Mouse (Mus musculus) CH12.LX (cell line): ENCODE data around the gene Jsrp1. TPM values are rescaled to one million over a fixed set of nuclear protein-coding genes. Genes with fewer than 3 reads are reported as not detected.
A peak's percentile ranks its signal among the peaks of the same experiment; 100 is the strongest.

Source experiments
- DNase-seq: peaks from one replicate; pipeline ENCODE4 v3.0.0-alpha.2; 2013; ENCODE audit errors: extremely low read depth
- H3K27ac ChIP-seq: 2 replicates; pipeline ENCODE4 v1.5.1; 2012; ENCODE audit warnings: low read depth, mild to moderate bottlenecking, control low read depth, moderate library complexity; ENCODE audit not compliant: insufficient read depth
- H3K27me3 ChIP-seq: replicated peaks from 2 replicates; pipeline ENCODE3; 2012; ENCODE audit warnings: inconsistent platforms
- H3K36me3 ChIP-seq, 2 experiments: replicated peaks in 1 of 2; 2 replicates each; pipeline versions ENCODE3 to v1.6.1; 2012; ENCODE audit warnings: inconsistent platforms in 1 of 2, low read length in 1 of 2, mild to moderate bottlenecking in 1 of 2, mixed read lengths in 1 of 2, moderate library complexity in 1 of 2; ENCODE audit not compliant: control insufficient read depth in 1 of 2, insufficient read depth in 1 of 2
- H3K4me1 ChIP-seq, 2 experiments: 2 replicates each; pipeline ENCODE4 v1.6.1; 2012; ENCODE audit warnings: inconsistent platforms in 1 of 2, moderate library complexity in 1 of 2; ENCODE audit not compliant: insufficient read depth in 2 of 2, control insufficient read depth in 1 of 2
- H3K4me2 ChIP-seq: 2 replicates; pipeline ENCODE4 v1.6.1; 2012; ENCODE audit warnings: low read depth, mild to moderate bottlenecking, control low read depth; ENCODE audit not compliant: poor library complexity, insufficient read depth, severe bottlenecking
- H3K4me3 ChIP-seq, 3 experiments: fragments of 150-350 bp in 1 of 3; sonication (generic) in 1 of 3; replicated peaks in 1 of 3; 2 replicates each; pipeline versions ENCODE3 to v1.5.1; 2011 to 2012; ENCODE audit warnings: low read depth in 2 of 3, low read length in 2 of 3, mild to moderate bottlenecking in 2 of 3, moderate library complexity in 2 of 3, control low read depth in 1 of 3, improper control_type of control experiment in 1 of 3, inconsistent platforms in 1 of 3, mixed read lengths in 1 of 3; ENCODE audit not compliant: poor library complexity in 1 of 3
- H3K79me2 ChIP-seq: replicated peaks from 2 replicates; pipeline ENCODE4 v1.6.1; 2012; ENCODE audit warnings: mild to moderate bottlenecking, moderate library complexity; ENCODE audit not compliant: control insufficient read depth, poor library complexity, insufficient read depth, severe bottlenecking; ENCODE audit errors: extremely low read depth
- H3K9ac ChIP-seq: 2 replicates; pipeline ENCODE4 v1.6.1; 2012; ENCODE audit warnings: low read depth, mild to moderate bottlenecking, control low read depth, moderate library complexity; ENCODE audit not compliant: insufficient read depth
- H3K9me3 ChIP-seq: replicated peaks from 2 replicates; pipeline ENCODE3; 2012; ENCODE audit warnings: low read length, inconsistent platforms, mixed read lengths
- BHLHE40 ChIP-seq: IDR thresholded peaks from 2 replicates; pipeline ENCODE4 v1.6.1; 2011; ENCODE audit warnings: mild to moderate bottlenecking, low read depth, low read length, improper control_type of control experiment
- CTCF ChIP-seq, 2 experiments: IDR thresholded peaks in 1 of 2; conservative IDR thresholded peaks in 1 of 2; 2 replicates each; pipeline ENCODE4 v1.5.1; 2011 to 2012; ENCODE audit warnings: low read depth in 2 of 2, low read length in 2 of 2, improper control_type of control experiment in 1 of 2, inconsistent platforms in 1 of 2, mild to moderate bottlenecking in 1 of 2, moderate library complexity in 1 of 2
- E2F4 ChIP-seq: IDR thresholded peaks from 2 replicates; pipeline ENCODE4 v1.6.1; 2011; ENCODE audit warnings: low read depth, low read length, improper control_type of control experiment; ENCODE audit not compliant: insufficient replicate concordance
- ELF1 ChIP-seq: IDR thresholded peaks from 2 replicates; pipeline ENCODE4 v1.6.1; 2014; ENCODE audit warnings: low read depth, mild to moderate bottlenecking, inconsistent platforms, low read length, improper control_type of control experiment
- ETS1 ChIP-seq: conservative IDR thresholded peaks from 2 replicates; pipeline ENCODE4 v1.6.1; 2012; ENCODE audit warnings: low read depth, mild to moderate bottlenecking, inconsistent platforms, low read length, improper control_type of control experiment, moderate library complexity
- HCFC1 ChIP-seq: IDR thresholded peaks from 2 replicates; pipeline ENCODE4 v1.6.1; 2012; ENCODE audit warnings: low read depth, mild to moderate bottlenecking, inconsistent platforms, low read length, improper control_type of control experiment
- JUND ChIP-seq: conservative IDR thresholded peaks from 2 replicates; pipeline ENCODE4 v1.6.1; 2011; ENCODE audit warnings: low read depth, low read length, improper control_type of control experiment
- KAT2A ChIP-seq: IDR thresholded peaks from 2 replicates; pipeline ENCODE4 v1.6.1; 2012; ENCODE audit warnings: low read length, improper control_type of control experiment, inconsistent platforms; ENCODE audit not compliant: insufficient replicate concordance
- MAX ChIP-seq: IDR thresholded peaks from 2 replicates; pipeline ENCODE4 v1.6.1; 2011; ENCODE audit warnings: low read length, improper control_type of control experiment
- MAZ ChIP-seq: IDR thresholded peaks from 2 replicates; pipeline ENCODE4 v1.6.1; 2012; ENCODE audit warnings: low read depth, mild to moderate bottlenecking, inconsistent platforms, low read length, improper control_type of control experiment, moderate library complexity
- MXI1 ChIP-seq: IDR thresholded peaks from 2 replicates; pipeline ENCODE4 v1.6.1; 2011; ENCODE audit warnings: mild to moderate bottlenecking, low read depth, low read length, improper control_type of control experiment
- MYC ChIP-seq: IDR thresholded peaks from 2 replicates; pipeline ENCODE4 v1.6.1; 2011; ENCODE audit warnings: low read depth, mild to moderate bottlenecking, improper control_type of control experiment, low read length
- NELFE ChIP-seq: IDR thresholded peaks from 2 replicates; pipeline ENCODE4 v1.6.1; 2011; ENCODE audit warnings: low read depth, low read length, improper control_type of control experiment
- POLR2A ChIP-seq: IDR thresholded peaks from 2 replicates; pipeline ENCODE4 v1.6.1; 2011; ENCODE audit warnings: low read depth, mild to moderate bottlenecking, improper control_type of control experiment, low read length
- POLR2AphosphoS2 ChIP-seq: IDR thresholded peaks from 2 replicates; pipeline ENCODE4 v1.6.1; 2011; ENCODE audit warnings: low read depth, low read length, improper control_type of control experiment
- dilution Hi-C: fragments of 300-500 bp; cut with MboI; formaldehyde crosslinking; loops from 2 replicates; pipeline ENCODE4 v1.14.3; 2020; ENCODE audit warnings: low sequenced_read_pairs; ENCODE audit not compliant: extremely low pct_unique_long_range_greater_than_20kb, extremely low pct_ligation_motif_present
- in situ Hi-C: fragments of 300-500 bp; cut with MboI; formaldehyde crosslinking; loops from 3 replicates; pipeline ENCODE4 v1.14.3; 2019; ENCODE audit warnings: low sequenced_read_pairs, low pct_ligation_motif_present, low pct_unique_long_range_greater_than_20kb, mixed read lengths
- polyA plus RNA-seq: library from polyadenylated mRNA; unstranded; fragments of >175 nt; gene quantifications from 2 replicates; pipeline ENCODE4 v1.2.1, GENCODE M21; 2012; ENCODE audit warnings: low read depth; ENCODE audit not compliant: insufficient read length
- total RNA-seq, 2 experiments: library from RNA; depleted of rRNA; stranded (reverse); fragments of 300-350 nt in 1 of 2; fragments of >200 nt in 1 of 2; gene quantifications; 2 replicates each; pipeline ENCODE4 v1.2.3; 2012 to 2014

Gene Jsrp1
- total and polyA plus RNA-seq, 3 experiments = 0.35 to 1.1 (median 0.72) TPM

DNA sequence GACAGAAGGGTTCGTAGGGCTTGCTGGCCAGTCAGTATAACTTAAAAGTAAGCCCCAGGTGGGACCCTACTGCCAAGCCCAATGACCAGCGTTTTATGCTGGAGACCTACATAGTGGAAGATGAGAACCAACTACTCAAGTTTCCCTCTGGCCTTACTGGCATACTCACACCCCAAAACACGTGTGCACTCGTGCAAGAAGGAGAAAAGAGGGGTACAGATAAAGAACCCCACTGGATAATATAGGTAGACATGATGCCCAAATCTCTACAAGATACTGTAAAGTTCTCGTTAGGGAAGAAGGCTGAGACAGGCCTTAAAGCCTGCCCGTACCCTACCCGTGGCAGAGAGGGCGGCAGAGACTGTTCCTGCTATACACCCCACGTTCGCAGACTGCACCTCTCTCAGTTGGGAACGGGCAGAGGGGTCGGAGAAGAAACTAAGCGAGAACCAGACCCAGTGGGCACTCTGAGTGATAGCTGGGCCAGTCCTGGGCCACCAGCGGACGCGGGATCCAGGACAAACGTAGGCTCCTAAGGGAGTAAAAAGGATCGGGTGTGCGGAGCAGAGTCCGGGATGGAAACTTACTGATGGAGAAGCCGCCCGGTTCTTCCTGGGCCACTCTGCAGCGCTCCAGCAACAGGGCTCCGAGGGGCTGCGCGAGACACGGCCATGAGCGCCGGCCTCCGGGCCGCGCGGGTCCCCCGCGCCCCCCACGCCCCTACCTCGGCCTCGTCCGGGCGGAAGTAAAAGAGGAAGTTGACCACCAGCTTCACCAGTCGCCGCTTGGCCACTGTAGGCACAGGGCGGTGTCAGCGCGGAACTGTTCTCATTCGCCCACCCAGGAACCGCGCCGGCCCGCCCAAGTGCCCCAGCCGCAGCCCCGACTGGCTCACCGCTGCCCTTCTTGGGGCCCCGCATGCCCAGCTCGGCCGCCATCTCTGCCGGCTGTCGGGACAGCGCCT, 15.8 kb downstream of the Jsrp1 start:
- H3K36me3 ChIP-seq = peaks cover 52 to 68% of the 10 kb centered on the region in 2 experiments

DNA sequence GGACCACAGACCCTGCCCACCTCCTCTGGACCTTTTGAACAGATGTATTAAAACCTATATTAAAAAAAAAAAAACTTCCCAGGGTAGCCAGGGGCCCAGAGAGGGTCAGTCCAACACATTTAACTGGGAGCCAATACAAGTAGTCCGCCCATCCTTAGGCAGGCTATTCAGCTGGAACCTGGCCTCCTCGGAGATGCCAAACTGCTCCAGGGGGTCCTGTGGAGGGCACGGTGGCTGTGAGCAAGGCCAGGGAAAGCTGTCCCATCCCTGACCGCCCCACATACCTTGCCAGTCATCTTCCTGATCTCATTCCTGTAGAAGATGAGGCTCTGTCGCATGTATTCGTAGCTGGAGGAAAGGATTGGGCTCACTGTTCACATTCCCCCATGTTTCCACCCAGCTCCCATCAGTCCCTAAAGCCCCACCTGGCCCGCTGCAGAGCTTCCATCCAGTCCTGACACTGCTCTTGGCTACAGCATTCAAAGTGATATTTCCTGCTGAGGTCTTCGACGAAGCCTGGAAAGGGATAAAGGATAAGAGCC, 16.9 kb downstream of the Jsrp1 start:
- no peaks in the 10 kb centered on the region for H3K27me3 ChIP-seq
- no peaks in the 10 kb centered on the region for H3K9me3 ChIP-seq
- peak overlapping the region; percentile 75 for H3K4me2 ChIP-seq
- DNase-seq = no peak
- H3K4me1 ChIP-seq = peaks cover 10 to 33% of the 10 kb centered on the region in 2 experiments
- dilution Hi-C loops = no loop called here
- H3K79me2 ChIP-seq = peaks cover 42% of the 10 kb centered on the region
- TF ChIP-seq POLR2A = peak; percentile 32; the same call in 1 of the 2 replicates
- TF ChIP-seq MAX = no peak
- H3K27ac ChIP-seq = no peak overlapping the region
- no peak overlapping the region for H3K9ac ChIP-seq
- in situ Hi-C loops = loop anchor here (5.0 kb wide), 1 partner anchor 34 kb away; no protein-coding TSS in a partner anchor
- peak overlapping the region in 1 of 3 experiments; percentile 87 for H3K4me3 ChIP-seq
- H3K36me3 ChIP-seq = peaks cover 52 to 68% of the 10 kb centered on the region in 2 experiments

More for the DNA sequence above, 15.8 kb downstream of the Jsrp1 start:
- peak overlapping the region; percentile 68 to 94 (median 87) for H3K4me3 ChIP-seq
- H3K79me2 ChIP-seq = peaks cover 47% of the 10 kb centered on the region
- no peaks in the 10 kb centered on the region for H3K9me3 ChIP-seq
- H3K27ac ChIP-seq = peak overlapping the region; percentile 91
- H3K4me1 ChIP-seq = peaks cover 10 to 33% of the 10 kb centered on the region in 2 experiments
- dilution Hi-C loops (no loop called here), in situ Hi-C loops (loop anchor here (5.0 kb wide), 1 partner anchor 35 kb away; no protein-coding TSS in a partner anchor)
- no peak for TF ChIP-seq MAZ
- TF ChIP-seq E2F4 = no peak
- TF ChIP-seq MAX = 0 out of 2 replicates have a peak, but pooled peaks have one; percentile 20
- TF ChIP-seq ELF1 = peak; percentile 61
- 0 out of 2 replicates have a peak, but pooled peaks have one; percentile 28 for TF ChIP-seq MYC
- peak; percentile 65 for TF ChIP-seq HCFC1
- no peak for TF ChIP-seq KAT2A
- TF ChIP-seq ETS1 = no peak
- TF ChIP-seq MXI1 = 0 out of 2 replicates have a peak, but pooled peaks have one; percentile 3
- no peak for TF ChIP-seq POLR2AphosphoS2
- TF ChIP-seq JUND = no peak
- no peak for TF ChIP-seq CTCF (conservative IDR thresholded peaks at IDR 0.05 in 1 of 2, IDR thresholded peaks at IDR 0.05 in 1 of 2; ENCODE audit: low read depth in 2 of 2, low read length in 2 of 2)
- no peak for TF ChIP-seq NELFE
- TF ChIP-seq BHLHE40 = 0 out of 2 replicates have a peak, but pooled peaks have one; percentile 17
- peak; percentile 52 for DNase-seq
- peak overlapping the region; percentile 89 for H3K9ac ChIP-seq
- H3K27me3 ChIP-seq = no peaks in the 10 kb centered on the region
- H3K4me2 ChIP-seq = peak overlapping the region; percentile 75
